Mouse (Mus musculus) c-Kit-positive CD71-positive TER-119-positive erythroid progenitor cells, embryonic 14.5 days (primary cell): Measurements from ENCODE around the gene Pcolce2.

Source experiments
- DNase-seq: peaks from one replicate; pipeline ENCODE4 v3.0.0-alpha.2; 2013; ENCODE audit warnings: low spot score

Gene Pcolce2

DNA sequence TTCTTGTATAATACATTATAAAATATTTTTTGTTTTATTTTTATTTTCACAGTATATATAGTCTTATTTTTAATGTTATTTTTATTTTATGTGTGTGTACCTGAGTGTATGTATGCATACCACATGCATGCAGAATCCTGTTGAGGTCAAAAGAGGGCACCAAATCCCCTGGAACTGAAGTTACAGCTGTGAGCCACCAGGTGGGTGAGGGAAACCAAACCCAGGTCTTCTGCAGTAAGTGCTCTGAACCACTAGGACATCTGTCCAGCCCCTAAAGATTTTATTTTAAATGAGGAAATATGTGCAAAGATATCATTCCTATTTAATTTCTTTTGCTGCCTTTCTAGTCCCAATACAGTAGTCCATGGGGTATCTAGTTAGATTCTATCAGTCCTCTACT lies 71.5 kb downstream of the Pcolce2 start:
- no peak for DNase-seq

DNA sequence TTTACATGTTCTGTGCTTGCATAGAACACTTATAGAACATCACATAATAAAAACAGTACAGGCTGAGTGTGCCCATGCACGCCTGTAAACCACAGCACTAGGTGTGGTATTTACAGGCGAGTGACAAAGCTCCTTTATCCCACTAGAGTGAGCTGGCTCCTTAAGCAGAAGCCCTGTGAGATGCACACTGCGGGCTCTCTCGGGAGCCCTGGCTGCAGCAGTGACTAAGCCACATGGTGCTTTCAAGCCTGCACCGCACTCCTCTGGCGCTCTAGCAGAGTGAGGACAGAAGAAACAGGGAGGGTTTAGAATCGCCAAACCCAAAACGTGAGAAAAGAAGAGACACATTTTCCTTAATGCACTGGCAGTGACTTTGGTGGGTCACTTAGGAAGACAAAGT lies 75.2 kb downstream of the Pcolce2 start:
- DNase-seq: no peak

DNA sequence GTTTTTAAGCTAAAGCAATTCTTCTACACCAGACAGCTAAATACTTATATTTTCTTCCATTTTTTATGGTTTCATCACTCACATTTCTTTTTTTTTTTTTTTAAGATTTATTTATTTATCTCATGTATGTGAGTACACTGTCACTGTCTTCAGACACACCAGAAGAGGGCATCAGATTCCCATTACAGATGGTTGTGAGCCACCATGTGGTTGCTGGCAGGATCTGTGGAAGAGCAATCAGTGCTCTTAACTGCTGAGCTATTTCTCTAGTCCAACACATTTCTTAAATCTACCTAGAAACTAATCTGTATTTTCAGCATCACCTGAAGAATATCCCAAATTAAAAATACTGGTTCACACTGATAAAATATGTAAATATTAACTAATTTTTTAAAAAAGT lies 98.8 kb downstream of the Pcolce2 start:
- no peak for DNase-seq

DNA sequence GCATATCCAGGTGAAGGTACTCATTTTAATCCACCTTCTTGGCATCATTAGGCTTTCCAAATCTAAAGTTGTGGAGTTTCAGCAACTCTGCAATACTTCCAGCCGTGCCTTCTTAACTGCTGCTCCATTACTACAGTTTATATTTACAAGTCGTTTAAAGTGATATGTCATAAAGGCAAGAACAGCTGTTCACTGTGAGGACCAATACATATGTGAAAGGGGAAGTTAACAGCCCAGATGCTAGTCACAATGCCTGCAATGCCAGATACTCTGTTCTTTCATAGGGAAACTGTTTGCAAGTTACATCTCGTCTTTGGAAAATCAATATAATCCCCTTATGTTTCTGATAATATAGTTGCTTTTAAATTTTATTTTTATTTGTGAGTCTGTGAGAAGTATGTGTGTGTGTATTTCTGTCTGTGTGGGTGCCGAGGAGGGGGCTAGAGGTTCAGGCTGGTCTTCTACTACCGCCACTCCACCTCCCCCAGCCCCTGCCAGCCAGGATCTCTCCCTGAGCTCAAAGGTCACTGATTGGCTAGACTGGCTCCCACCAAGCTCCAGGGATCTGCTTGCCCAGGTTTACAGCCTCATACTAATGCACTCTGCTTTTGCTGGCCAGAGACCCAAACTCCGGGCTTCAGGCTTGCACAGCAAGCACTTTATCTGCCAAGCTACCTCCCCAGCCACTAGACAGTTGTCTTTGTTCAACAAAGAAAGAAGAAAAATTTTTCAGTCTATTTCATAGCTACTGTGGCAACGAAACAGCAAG lies 107.6 kb downstream of the Pcolce2 start:
- DNase-seq: no peak

DNA sequence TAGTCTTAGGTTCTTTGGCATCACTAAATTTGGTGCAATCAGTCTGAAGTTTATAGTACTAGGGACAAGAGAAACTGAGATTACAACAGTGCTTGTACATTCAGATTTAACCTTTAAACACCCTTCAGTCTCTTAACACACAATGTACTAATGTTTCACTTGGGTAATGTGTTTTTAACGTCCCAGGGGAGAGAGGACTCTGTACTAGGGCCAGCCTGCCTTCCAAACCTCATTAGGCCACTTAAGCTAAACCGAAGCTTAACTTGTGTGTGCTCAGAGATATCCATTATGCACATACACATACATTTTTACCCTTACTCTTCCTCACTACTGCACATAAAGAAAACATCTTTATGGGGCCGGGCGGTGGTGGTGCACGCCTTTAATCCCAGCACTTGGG lies 109.9 kb downstream of the Pcolce2 start:
- DNase-seq: no peak
